Mouse (Mus musculus) large intestine, adult 2 months (tissue): ENCODE data around the gene Bri3bp. TPM values are rescaled to one million over a fixed set of nuclear protein-coding genes. Genes with fewer than 3 reads are reported as not detected.

Experiments
- DNase-seq: peaks from one replicate; pipeline ENCODE4 v3.0.0-alpha.2; 2012; ENCODE audit warnings: low read depth, low spot score
- WGBS: fragments of 180-500 bp; shearing (Covaris S2); methylation state at CpG from one replicate; pipeline ENCODE4 v1.1.7; 2018; 5-methylcytosine and 5-hydroxymethylcytosine counted together
- polyA plus RNA-seq: library from polyadenylated mRNA; depleted of rRNA; stranded (reverse); fragments of >200 nt; gene quantifications from 2 replicates; pipeline ENCODE4 v1.2.3, GENCODE M21; 2012; rRNA removed

Bri3bp gene
- polyA plus RNA-seq, 1 experiment: 9.2 TPM

GRCm38 (mm10) chr5:125504692-125505091 is 63.3 kb downstream of the Bri3bp start:
- WGBS: 80% methylated on average over 11 of the region's 11 CpGs
- DNase-seq: no peak

GRCm38 (mm10) chr5:125505968-125506367 is 64.6 kb downstream of the Bri3bp start:
- WGBS: 90% methylated on average over 15 of the region's 15 CpGs
- DNase-seq: no peak

GRCm38 (mm10) chr5:125507582-125507981 is 66.2 kb downstream of the Bri3bp start:
- DNase-seq: no peak
- 93% methylated on average over 9 of the region's 9 CpGs for WGBS

GRCm38 (mm10) chr5:125508006-125508405 is 66.6 kb downstream of the Bri3bp start:
- 94% methylated on average over 10 of the region's 10 CpGs for WGBS
- no peak for DNase-seq

- no peak for DNase-seq
- 54% methylated on average over 5 of the region's 5 CpGs for WGBS
Observed at GRCm38 (mm10) chr5:125509541-125509940, 68.2 kb downstream of the Bri3bp start.

Other genes with a start within 250 kb of the Bri3bp start
- gene Scarb1, start 100.5 kb upstream of the Bri3bp start, polyA plus RNA-seq: 13.2 and 19.2 TPM in 2 replicates
- 0.18 TPM in 1 of 2 replicates, not detected in the other for gene Gm10382, start 52.2 kb upstream of the Bri3bp start, polyA plus RNA-seq
- gene Ubc, start 51.4 kb upstream of the Bri3bp start, polyA plus RNA-seq: 628 and 848 TPM in 2 replicates
- 16.4 and 19.5 TPM in 2 replicates for gene Dhx37, start 7.4 kb upstream of the Bri3bp start, polyA plus RNA-seq
- 51.1 and 58.6 TPM in 2 replicates for gene Aacs, start 34.2 kb downstream of the Bri3bp start, polyA plus RNA-seq
- gene Tmem132b, start 90.2 kb downstream of the Bri3bp start, polyA plus RNA-seq: 0.12 and 0.16 TPM in 2 replicates